Mouse (Mus musculus) thymus, postnatal 14 days (tissue): Measurements from ENCODE around the gene Scgb2b11.
"Not testable (repeated sequence)": the region's sequence is repeated elsewhere in the genome, so short reads cannot be mapped to it uniquely, and the experiment has no call there.

ENCODE experiments used
- DNase-seq: peaks from one replicate; pipeline ENCODE4 v3.0.0; 2021

Scgb2b11 gene

GRCm38 (mm10) chr7:32211045-32211444 is at the start of gene Scgb2b11:
Gene Scgb2b11, minus strand, starts transcription at chr7:32211145.
- DNase-seq = not testable (repeated sequence)

DNA sequence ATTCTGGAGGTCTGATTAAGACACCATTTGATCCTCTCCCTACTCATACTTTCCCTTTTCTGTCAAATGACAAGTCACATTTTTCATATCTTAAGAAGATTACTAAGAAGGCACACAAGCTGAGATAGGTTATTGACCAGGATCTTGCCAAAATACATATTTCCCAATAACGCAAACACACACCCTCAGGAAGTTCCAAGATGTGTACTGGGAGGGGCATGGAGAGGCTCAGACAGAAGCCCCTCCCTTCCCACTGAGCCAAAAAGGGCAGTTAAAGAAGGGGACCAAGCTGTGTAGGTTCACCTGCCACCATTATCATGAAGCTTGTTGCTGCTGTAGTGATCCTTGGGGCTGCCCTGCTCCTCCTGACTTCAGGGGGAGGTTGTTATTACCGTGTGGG is 11.6 kb upstream of the Scgb2b11 start, which contains the start of gene Scgb1b11:
Scgb1b11 (plus strand) TSS at position 301 of the 400 bp plus-strand sequence.
- not testable (repeated sequence) for DNase-seq
